Mouse (Mus musculus) midbrain, postnatal 0 days (tissue): ENCODE measurements at regions not wholly inside any gene's neighbourhood (a gene's known extent, or its start where the extent isn't known, plus 50 kb on each side); places are given as distances from the start of the nearest gene placed in this dataset.
A peak's percentile ranks its signal among the peaks of the same experiment; 100 is the strongest.
"Not testable (repeated sequence)": the region's sequence is repeated elsewhere in the genome, so short reads cannot be mapped to it uniquely, and the experiment has no call there.

Experiments used
- ATAC-seq: fragments of 200-750 bp; cut with Nextera tagmentation; 2 replicates; pipeline ENCODE4 v1.8.0; 2017; ENCODE audit warnings: moderate number of reproducible peaks, mild to moderate bottlenecking, moderate TSS enrichment, moderate library complexity; ENCODE audit not compliant: low FRiP score
- DNase-seq: peaks from one replicate; pipeline ENCODE4 v3.0.0-alpha.2; 2015; ENCODE audit warnings: low spot score
- H3K27ac ChIP-seq: fragments of 300-500 bp; sonication (generic); 2 replicates; pipeline ENCODE4 v1.5.1; 2014; ENCODE audit warnings: low read depth, mild to moderate bottlenecking, low read length, mixed read lengths
- H3K27me3 ChIP-seq: fragments of 300-500 bp; sonication (generic); 2 replicates; pipeline ENCODE4 v1.6.1; 2014; ENCODE audit warnings: low read length, control low read depth, mixed read lengths; ENCODE audit not compliant: insufficient read depth
- H3K36me3 ChIP-seq: fragments of 300-500 bp; sonication (generic); 2 replicates; pipeline ENCODE4 v1.6.1; 2014; ENCODE audit warnings: low read length, control low read depth, mixed read lengths; ENCODE audit not compliant: insufficient read depth
- H3K4me1 ChIP-seq: fragments of 300-500 bp; sonication (generic); 2 replicates; pipeline ENCODE4 v1.6.1; 2014; ENCODE audit warnings: mild to moderate bottlenecking, control low read depth, antibody characterized with exemption, low read length, mixed read lengths; ENCODE audit not compliant: insufficient read depth
- H3K4me2 ChIP-seq: fragments of 300-500 bp; sonication (generic); 2 replicates; pipeline ENCODE4 v1.6.1; 2014; ENCODE audit warnings: low read depth, mild to moderate bottlenecking, low read length, mixed read lengths; ENCODE audit not compliant: poor library complexity, severe bottlenecking
- H3K4me3 ChIP-seq: fragments of 300-500 bp; sonication (generic); 2 replicates; pipeline ENCODE4 v1.5.1; 2014; ENCODE audit warnings: low read depth, mild to moderate bottlenecking, low read length, moderate library complexity
- H3K9ac ChIP-seq: fragments of 300-500 bp; sonication (generic); replicated peaks from 2 replicates; pipeline ENCODE4 v1.6.1; 2014; ENCODE audit warnings: mild to moderate bottlenecking, low read length, moderate library complexity, mixed read lengths; ENCODE audit not compliant: poor library complexity, severe bottlenecking
- H3K9me3 ChIP-seq: fragments of 300-500 bp; sonication (generic); 2 replicates; pipeline ENCODE4 v1.6.1; 2016; ENCODE audit warnings: low read length, control low read depth
- CTCF ChIP-seq: IDR thresholded peaks from 2 replicates; pipeline ENCODE4 v1.5.1; 2016; ENCODE audit warnings: antibody characterized with exemption, mild to moderate bottlenecking
- WGBS: fragments of 180-500 bp; shearing (Covaris S2); extraction: QIAGEN DNeasy Blood & Tissue Kit; methylation state at CpG from one replicate; pipeline ENCODE4 v1.1.7; 2014; 5-methylcytosine and 5-hydroxymethylcytosine counted together

DNA sequence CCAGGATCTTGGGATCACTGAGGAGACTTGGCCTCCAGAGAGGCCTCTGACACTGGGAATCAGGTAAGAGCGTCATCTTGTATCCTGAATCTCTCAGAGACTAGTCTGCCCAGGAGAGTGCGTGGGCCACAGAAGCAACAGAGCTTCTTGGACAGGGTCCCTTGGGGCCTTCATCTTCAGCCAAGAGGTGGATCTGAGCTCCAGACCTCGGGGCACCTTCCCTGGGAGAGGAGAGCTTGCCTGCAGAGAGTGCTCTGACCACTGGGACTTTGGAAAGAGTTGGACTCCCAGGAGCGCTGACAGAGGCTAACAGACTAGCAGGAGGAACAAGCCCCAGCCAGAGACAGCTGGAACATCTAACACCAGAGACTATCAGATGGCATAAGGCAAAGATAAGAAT lies 73.9 kb upstream of the Gm15319 start:
- H3K4me2 ChIP-seq, DNase-seq, H3K27me3 ChIP-seq, H3K27ac ChIP-seq, H3K9me3 ChIP-seq, H3K4me1 ChIP-seq, H3K4me3 ChIP-seq, H3K9ac ChIP-seq, ATAC-seq, H3K36me3 ChIP-seq: not testable (repeated sequence)
- WGBS: 60% methylated on average over 4 of the region's 4 CpGs

DNA sequence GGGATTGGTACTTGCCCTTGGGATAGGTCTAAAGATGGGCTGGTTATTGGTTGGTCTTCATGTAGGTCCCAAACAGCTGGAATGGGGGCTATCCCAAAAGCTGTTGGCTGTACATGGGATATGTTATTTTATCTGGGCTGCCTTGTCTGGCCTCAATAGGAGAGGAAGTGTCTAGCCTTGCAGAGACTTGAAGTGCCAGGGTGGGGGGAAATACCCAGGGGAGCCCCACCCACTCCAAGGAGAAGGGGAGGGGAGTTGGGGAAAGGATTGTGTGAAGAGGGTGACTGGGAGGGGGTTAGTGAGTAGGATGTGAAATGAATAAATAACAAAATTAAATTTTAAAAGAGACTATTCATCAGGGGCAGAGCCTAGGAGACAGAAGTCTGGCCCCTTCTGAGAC lies 70.2 kb upstream of the Gm15319 start:
- ATAC-seq, H3K9me3 ChIP-seq, H3K4me2 ChIP-seq, H3K4me3 ChIP-seq, DNase-seq, H3K27ac ChIP-seq, H3K36me3 ChIP-seq, H3K4me1 ChIP-seq, H3K27me3 ChIP-seq, H3K9ac ChIP-seq: not testable (repeated sequence)

DNA sequence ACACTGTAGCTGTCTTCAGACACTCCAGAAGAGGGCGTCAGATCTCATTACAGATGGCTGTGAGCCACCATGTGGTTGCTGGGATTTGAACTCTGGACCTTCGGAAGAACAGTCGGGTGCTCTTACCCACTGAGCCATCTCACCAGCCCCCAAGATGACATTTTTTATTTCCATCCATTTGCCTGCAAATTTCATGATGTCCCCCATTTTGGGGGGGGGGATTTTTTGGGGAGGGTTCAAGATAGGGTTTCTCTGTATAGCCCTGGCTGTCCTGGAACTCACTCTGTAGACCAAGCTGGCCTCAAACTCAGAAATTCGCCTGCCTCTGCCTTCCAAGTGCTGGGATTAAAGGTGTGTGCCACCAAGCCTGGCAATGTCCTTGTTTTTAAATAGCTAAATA lies 66.5 kb upstream of the Gm15319 start:
- H3K4me2 ChIP-seq, H3K9ac ChIP-seq, H3K4me1 ChIP-seq, H3K27me3 ChIP-seq, DNase-seq, H3K27ac ChIP-seq, H3K4me3 ChIP-seq, H3K9me3 ChIP-seq, ATAC-seq, H3K36me3 ChIP-seq: not testable (repeated sequence)
- 96% methylated on average over 2 of the region's 4 CpGs for WGBS

DNA sequence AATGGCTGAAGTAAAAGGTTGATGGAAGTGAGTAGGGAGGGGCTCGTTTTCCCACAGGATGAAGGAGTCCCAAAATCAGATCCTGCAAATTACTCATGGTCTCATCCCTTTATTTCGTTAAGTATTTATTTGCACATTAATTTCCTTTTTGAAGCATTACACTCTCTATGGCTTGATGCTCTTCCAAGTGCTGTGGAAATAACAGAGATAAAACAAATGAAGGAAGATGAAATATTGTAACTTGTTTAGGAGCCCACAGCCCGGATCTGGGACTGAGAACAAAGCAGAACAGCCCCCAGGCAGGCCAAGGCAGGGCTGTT lies 61.9 kb upstream of the Gm15319 start:
- not testable (repeated sequence) for H3K4me3 ChIP-seq, H3K4me2 ChIP-seq, ATAC-seq, H3K27ac ChIP-seq, H3K27me3 ChIP-seq, H3K9me3 ChIP-seq, H3K4me1 ChIP-seq, H3K9ac ChIP-seq, H3K36me3 ChIP-seq
- WGBS: 42% methylated on average over 3 of the region's 3 CpGs
- DNase-seq: peak; percentile 1

DNA sequence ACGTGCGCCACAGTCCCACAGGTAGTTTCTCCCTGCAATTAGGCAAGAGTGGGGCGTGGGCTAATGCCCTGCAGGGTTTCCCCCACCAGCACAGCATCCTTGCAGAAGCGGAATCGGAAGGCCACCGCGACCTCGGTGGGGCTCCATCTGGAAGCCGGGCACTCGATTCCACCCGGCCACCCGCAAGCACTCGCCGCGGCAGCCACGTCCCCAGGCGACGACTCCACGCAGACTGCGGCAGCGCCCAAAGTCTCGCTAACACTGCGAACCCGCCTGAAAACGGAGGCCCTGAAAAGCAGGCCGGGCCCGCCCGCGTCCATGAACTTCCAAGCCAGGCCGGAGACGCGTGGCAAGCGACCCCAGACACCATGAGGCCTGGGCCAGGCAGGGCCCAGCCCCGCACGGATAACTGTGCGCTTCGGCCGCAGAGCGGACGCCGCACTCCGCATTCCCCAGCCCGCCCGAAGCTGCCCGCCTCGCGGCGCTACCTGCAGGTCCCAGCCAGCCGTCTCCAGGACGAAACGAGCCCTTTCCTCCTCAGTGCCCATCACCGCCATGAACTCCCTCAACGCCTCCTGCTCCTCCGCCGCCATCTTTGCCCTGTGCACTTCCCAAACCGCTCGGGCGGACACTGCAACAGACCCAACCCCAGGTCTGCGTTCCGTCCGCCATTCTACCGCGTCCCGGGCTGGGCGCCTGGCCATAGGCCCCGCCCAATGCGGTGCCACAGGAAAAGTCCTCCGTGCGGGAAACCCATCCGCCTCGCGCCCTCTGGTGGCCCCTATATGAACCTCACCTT lies 61.3 kb upstream of the Gm15319 start:
- not testable (repeated sequence) for H3K9me3 ChIP-seq, H3K27me3 ChIP-seq, H3K36me3 ChIP-seq, H3K4me1 ChIP-seq, H3K27ac ChIP-seq
- peak; percentile 99 for DNase-seq
- peak; percentile 81 for TF ChIP-seq CTCF
- H3K4me3 ChIP-seq: peak overlapping the region; percentile 42
- WGBS: 8% methylated on average over 41 of the region's 72 CpGs
- H3K4me2 ChIP-seq: peak overlapping the region; percentile 34; the same call in 1 of the 2 replicates
- ATAC-seq: peak; percentile 100
- peak overlapping the region; percentile 54 for H3K9ac ChIP-seq

DNA sequence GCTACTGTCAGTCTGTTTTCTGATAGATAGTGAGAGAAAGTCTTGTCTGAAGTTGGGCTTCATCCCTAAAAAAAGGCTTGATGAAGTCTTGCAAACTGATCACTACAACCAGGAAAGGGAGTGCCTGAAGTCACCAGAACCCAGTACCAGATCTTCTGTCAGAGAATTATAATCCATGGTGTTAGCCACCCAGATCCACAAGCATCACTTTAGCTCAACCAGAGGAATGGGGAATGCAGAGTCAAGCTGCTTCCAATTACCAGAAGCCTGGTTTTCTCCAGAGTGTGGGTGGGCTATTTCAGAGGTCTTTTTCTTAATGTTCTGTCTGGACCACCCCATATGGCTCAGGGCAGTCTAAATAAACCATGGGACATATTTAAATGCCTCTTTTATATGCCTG lies 57.8 kb upstream of the Gm15319 start:
- H3K4me1 ChIP-seq, H3K27me3 ChIP-seq, ATAC-seq, H3K4me2 ChIP-seq, H3K27ac ChIP-seq, H3K36me3 ChIP-seq, H3K4me3 ChIP-seq, H3K9ac ChIP-seq, DNase-seq, H3K9me3 ChIP-seq: not testable (repeated sequence)
